Mouse (Mus musculus) retina, postnatal 1 day (tissue): ENCODE measurements at regions not wholly inside any gene's neighbourhood (a gene's known extent, or its start where the extent isn't known, plus 50 kb on each side); places are given as distances from the start of the nearest gene placed in this dataset.

Experiments
- DNase-seq: peaks from one replicate; pipeline ENCODE4 v3.0.0-alpha.2; 2012

- DNase-seq, result peak; percentile 27
Measured at GRCm38 (mm10) chr6:51122941-51123340, 309.5 kb upstream of the Nfe2l3 start.

GRCm38 (mm10) chr6:51127851-51128250, 304.6 kb upstream of the Nfe2l3 start:
- DNase-seq, result no peak

- no peak for DNase-seq
Measured at GRCm38 (mm10) chr6:51129096-51129495, 303.4 kb upstream of the Nfe2l3 start.

- no peak for DNase-seq
Measured at GRCm38 (mm10) chr6:51129591-51129990, 302.9 kb upstream of the Nfe2l3 start.

GRCm38 (mm10) chr6:51144762-51145161, 287.7 kb upstream of the Nfe2l3 start:
- DNase-seq, result no peak

GRCm38 (mm10) chr6:51145863-51146262, 286.6 kb upstream of the Nfe2l3 start:
- DNase-seq, result no peak

- no peak for DNase-seq
Measured at GRCm38 (mm10) chr6:51148821-51149220, 283.6 kb upstream of the Nfe2l3 start.

GRCm38 (mm10) chr6:51150066-51150465, 282.4 kb upstream of the Nfe2l3 start:
- DNase-seq, result no peak

GRCm38 (mm10) chr6:51150486-51150885, 282.0 kb upstream of the Nfe2l3 start:
- DNase-seq, result no peak

- DNase-seq, result peak; percentile 47
Measured at GRCm38 (mm10) chr6:51150916-51151315, 281.6 kb upstream of the Nfe2l3 start.

GRCm38 (mm10) chr6:51156836-51157370, 275.6 kb upstream of the Nfe2l3 start:
- DNase-seq, result no peak

GRCm38 (mm10) chr6:51161149-51161548, 271.3 kb upstream of the Nfe2l3 start:
- DNase-seq, result no peak

GRCm38 (mm10) chr6:51162208-51163082, 270.0 kb upstream of the Nfe2l3 start:
- no peak for DNase-seq

- DNase-seq, result no peak
Measured at GRCm38 (mm10) chr6:51163266-51163665, 269.2 kb upstream of the Nfe2l3 start.

GRCm38 (mm10) chr6:51163882-51164281, 268.6 kb upstream of the Nfe2l3 start:
- no peak for DNase-seq

GRCm38 (mm10) chr6:51167028-51167427, 265.4 kb upstream of the Nfe2l3 start:
- DNase-seq, result no peak

- peak; percentile 82 for DNase-seq
Measured at GRCm38 (mm10) chr6:51168048-51168447, 264.4 kb upstream of the Nfe2l3 start.

GRCm38 (mm10) chr6:51168775-51169695, 263.4 kb upstream of the Nfe2l3 start:
- DNase-seq, result peak; percentile 60

- DNase-seq, result peak; percentile 35
Measured at GRCm38 (mm10) chr6:51169971-51170411, 262.5 kb upstream of the Nfe2l3 start.

GRCm38 (mm10) chr6:51170414-51170813, 262.1 kb upstream of the Nfe2l3 start:
- peak; percentile 82 for DNase-seq

- peak; percentile 94 for DNase-seq
Measured at GRCm38 (mm10) chr6:51170871-51171270, 261.6 kb upstream of the Nfe2l3 start.

- DNase-seq, result peak; percentile 75
Measured at GRCm38 (mm10) chr6:51171761-51172160, 260.7 kb upstream of the Nfe2l3 start.

- DNase-seq, result peak; percentile 56
Measured at GRCm38 (mm10) chr6:51172331-51172791, 260.1 kb upstream of the Nfe2l3 start.
